Mouse (Mus musculus): ENCODE data around the gene Olfr50.

- TF ChIP-seq CTCF (IDR thresholded peaks at IDR 0.05; ENCODE audit: extremely low read depth, insufficient read depth, insufficient read length, insufficient replicate concordance) = no peak
- TF ChIP-seq POLR2A (IDR thresholded peaks at IDR 0.05; ENCODE audit: low read depth, low read length) = no peak
Measured at GRCm38 (mm10) chr2:36783976-36784375, 6.4 kb upstream of the Olfr50 start, which contains the start of gene Olfr348.
